Mouse (Mus musculus): ENCODE measurements around the gene Cpeb3.
"Not testable (repeated sequence)": the region's sequence is repeated elsewhere in the genome, so short reads cannot be mapped to it uniquely, and the experiment has no call there.

The Cpeb3 gene

DNA sequence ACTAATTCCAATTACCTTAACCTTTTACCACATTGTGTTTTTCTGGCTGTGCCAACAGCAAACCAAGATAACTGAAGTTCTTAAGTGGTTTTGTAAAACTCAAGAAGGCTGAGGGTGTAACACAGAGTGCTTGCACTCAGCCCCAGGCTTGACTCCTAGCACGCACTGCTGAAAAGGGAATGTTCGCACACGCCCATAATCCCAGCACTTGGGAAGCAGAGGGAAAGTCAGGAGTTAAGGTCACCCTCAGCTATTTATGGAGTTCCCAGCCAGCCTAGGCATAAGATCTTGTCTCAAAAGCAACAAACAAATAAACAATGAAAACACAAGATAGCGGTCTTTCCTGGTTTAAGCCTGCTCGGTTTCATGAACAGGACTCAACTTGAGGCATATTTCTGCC, 63.0 kb downstream of the Cpeb3 start:
- DNase-seq, result no peak

DNA sequence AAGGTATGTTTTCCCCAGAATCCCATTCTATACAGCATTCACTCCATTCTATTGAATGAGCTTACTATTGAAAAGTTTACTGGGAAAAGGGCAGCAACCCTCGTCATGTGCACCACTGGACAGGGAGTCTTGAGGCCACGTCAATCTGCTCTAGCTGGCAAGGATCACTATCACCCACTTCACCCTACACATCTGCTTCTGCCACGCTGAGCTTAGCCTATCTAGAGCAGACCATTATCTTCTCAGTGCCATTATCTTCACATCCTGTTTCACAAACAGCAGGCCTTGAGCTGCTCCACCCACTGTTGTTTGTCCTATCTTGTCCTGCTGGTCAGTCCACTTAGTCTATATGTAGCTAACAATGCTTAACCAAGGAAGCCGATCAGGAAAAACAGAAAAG, 66.8 kb downstream of the Cpeb3 start:
- no peak for DNase-seq

DNA sequence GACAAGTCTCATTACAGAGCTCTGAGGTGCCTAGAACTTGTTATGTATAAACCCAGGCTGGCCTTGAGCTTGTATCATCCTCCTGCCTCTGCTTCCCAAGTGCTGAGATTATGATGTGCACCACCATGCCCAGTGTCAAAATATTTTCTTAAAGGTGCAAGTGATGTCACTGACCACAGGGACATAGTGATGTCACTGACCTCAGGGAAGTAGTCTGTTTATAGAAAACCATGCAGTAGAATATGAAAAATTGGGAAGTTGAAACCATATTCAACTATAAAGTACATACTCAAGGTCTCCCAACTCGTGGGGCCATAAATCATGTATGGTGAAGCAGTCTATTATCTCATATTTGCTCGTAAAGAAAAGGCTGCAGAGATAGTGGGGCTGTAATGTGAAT, 71.3 kb downstream of the Cpeb3 start:
- DNase-seq, result no peak

DNA sequence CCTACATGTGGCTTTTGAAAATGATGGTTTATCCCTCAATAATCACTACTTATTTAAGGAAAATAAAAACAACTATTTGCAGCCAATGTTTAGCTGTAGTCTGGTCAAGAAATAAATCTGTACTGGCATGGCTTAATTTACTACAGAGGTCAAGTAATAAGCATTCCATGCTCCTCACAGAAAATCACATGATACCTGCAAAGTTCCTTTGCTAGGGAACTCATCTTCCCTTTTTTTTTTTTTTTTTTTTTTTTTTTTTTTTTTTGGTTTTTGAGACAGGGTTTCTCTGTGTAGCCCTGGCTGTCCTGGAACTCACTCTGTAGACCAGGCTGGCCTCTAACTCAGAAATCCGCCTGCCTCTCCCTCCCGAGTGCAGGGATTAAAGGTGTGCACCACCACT, 72.9 kb downstream of the Cpeb3 start:
- not testable (repeated sequence) for DNase-seq

DNA sequence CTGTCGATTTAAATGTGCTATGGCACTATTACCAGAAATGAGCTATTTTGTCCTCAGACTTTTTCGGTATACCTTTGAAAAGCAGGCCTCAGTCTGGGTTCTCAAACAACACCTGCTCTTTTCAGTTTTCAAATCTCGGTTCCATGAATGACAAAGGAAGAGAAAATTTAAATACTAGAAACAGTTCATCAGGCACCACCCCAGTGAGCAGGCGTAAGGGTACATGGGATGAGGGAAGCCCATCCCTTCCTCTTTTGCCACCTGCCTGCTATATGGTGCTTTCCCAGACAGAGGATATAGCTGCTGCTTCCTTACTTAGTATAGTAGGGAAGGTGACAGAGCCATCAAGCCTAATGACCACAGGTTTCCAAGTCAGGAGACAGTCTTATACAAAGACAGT, 74.7 kb downstream of the Cpeb3 start:
- no peak for DNase-seq

DNA sequence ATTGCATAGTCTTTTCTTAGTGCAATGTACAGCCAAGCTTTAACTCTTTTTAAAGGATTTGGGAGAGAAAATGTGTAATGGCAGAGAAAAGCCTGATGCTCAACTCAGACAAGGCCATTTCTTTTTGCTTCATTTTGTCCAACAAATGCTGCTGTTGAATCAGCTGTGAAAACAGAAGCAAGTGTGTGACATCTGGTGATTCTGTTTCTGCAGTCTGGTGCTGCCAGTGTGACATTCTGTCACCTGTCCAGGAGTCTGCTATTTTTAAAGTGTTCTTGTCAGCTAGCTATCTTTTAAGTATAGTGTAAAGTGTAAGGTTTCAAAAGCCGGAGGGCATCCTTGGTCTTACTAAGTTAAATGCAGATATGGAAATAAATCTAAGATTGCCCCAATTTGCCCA, 76.7 kb downstream of the Cpeb3 start:
- DNase-seq, result no peak

DNA sequence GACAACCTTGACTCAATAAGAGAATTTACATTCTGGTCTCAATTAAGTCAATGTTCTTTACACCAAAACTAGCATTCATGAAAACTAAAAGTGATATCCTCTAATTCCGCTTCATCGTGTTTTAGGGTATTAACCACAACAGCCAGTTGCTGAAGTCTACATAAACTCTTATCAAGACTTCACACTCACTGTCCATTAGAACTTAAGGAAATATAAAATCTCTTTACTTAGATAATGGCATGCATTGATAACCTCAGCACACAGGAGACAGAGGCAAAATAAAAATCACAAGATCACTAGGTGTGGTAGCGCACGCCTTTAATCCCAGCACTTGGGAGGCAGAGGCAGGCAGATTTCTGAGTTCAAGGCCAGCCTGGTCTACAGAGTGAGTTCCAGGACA, 79.9 kb downstream of the Cpeb3 start:
- DNase-seq, result no peak

DNA sequence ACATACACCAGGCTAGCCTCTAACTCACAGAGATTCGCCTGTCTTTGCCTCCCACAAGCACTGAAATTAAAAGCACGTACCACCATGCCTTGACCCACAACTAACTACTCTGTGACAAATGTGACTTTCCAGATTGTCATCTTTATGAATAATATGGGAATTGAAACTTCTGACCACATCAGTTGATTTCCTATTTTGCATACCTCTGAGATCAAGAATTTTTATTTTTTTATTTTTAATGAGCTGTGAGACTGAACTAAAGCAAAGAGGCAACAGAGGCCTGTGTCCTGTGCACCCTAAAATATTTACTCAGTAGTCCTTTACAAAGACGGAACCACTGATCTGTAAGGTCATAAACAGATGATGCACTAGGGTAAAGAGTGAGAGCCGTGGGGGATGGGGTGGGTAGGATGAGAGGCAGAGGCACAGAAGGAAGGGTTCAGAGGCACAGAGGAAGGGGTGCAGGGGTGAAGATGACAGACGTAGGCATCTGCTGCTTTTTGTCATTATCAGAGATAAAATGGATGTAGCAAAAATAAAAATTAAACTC, 81.3 kb downstream of the Cpeb3 start:
- no peak for DNase-seq

DNA sequence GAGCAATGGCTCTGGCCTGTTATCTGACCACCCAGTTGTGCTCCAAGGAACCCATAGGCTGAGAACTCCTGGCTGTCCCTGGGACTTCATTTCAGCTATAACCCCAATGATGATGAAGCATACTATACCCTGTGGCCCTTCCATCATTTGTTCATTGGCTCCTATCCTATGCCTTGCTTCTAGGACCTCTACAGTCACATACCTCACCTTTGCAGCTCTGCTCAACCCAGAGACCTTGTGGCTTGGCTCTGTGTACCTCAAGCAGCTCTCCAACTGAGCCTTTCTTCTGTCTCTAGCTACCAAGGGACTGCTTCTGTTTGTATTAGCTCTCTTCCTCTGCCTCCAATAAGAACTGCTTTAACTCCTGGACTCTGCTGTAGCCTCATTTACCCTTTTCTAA, 83.4 kb downstream of the Cpeb3 start:
- DNase-seq, result no peak

DNA sequence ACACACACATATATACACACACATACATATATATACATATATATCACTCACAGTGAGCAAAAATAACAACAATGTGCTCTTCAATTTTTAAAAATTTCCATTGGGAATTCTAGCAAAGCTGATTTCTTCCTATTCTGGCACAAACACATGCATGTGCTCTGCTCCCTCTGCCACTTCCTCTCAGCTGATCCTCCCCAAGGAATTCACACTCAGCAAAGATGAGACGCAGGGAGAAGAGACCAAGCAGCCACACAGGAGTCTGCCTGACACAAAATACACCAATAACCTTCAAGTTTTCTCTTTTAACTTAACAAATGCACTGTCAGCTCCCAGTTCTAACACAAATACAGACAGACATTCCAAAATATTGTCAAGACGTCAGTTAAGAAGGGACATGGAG, 89.1 kb downstream of the Cpeb3 start:
- no peak for DNase-seq

DNA sequence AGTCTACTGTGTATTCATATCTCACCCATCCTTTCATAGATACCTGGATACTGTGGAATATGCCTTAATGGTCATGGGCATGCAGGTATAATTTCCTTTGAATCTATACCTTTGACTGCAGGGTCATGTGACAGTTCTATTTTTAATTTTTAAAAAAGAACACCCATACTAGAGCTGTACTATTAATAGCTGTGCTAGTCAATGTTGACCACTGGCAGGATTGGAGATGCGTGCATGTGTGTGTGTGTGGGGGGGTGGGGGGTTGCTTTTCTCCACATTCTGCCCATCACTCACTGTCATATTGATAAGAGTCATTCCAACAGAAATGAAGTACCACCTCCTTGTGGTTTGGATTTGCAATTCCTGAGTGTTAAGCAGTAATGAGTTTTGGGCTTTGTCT, 92.6 kb downstream of the Cpeb3 start:
- DNase-seq, result no peak

DNA sequence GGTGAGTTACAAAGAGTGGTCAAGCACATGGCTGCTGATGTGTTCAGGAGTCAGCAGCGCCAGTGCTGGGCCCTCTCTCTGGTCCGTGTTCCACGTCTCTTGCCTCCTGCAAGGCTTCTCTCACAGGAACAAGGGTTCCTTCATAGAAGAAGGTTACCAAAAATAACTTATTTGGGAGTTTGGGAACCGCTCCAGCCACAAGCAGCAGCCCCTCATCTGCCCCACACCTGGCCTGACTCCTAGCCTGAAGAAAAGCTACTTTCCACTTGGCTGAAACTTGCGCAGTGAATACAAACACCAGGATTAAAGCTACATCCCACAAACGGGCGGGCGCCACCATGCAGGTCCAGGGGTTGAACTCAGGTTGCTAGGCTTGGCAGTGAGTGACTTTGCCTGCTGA, 93.0 kb downstream of the Cpeb3 start:
- DNase-seq, result no peak

DNA sequence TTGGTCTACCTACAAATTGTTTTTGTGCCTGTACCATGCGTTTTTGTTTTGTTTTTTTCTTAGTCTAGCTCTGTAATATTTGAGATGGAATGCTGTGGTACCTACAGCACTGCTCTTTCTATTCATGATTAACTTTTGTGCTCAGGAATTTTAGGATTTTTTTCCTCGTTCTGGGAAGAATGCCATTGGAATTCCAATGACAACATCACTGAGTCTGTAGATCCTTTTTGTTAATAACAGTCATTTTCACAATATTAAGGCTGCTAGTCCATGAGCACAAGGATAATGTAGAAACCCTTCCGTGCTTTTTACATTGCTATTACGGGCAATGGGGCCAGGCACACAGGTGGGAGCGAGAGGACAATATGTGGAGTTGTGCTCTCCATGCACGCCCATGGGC, 96.6 kb downstream of the Cpeb3 start:
- no peak for DNase-seq

DNA sequence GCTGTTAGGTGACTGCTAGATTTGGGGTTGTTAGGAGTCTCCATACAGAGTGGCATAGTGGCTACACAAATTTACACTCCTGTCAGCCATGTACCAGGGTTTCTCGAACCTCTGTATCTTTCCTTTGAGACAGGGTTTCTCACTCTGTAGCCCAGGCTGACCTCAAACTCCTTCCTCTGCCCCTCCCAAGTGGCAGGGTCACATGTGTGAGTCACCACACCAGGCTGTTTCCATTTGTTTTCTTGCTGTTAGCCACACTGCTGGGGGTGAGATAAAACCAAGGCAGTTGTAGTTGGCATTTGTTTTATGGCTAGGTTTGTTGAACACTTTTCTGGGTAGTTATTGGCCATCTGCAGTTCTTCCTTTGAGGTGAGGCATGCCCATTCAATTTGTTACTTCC, 97.9 kb downstream of the Cpeb3 start:
- no peak for DNase-seq

DNA sequence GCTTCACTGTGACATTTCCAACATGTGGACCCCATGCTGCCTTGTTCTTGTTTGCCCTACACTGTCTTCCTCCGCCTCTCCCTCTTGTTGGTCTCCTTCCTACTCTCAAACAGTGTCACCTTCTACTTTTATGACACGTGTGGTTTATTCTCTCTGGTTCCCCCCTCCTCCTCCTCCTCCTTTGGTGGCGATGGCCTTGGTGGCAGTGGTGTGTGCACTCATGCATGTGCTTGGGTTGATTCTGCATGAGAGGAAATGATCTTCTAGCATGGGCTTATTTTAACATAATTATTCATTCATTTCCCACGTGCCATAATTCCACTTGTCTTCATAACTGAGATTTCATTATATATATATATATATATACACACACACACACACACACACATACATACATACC, 98.5 kb downstream of the Cpeb3 start:
- DNase-seq, result no peak

DNA sequence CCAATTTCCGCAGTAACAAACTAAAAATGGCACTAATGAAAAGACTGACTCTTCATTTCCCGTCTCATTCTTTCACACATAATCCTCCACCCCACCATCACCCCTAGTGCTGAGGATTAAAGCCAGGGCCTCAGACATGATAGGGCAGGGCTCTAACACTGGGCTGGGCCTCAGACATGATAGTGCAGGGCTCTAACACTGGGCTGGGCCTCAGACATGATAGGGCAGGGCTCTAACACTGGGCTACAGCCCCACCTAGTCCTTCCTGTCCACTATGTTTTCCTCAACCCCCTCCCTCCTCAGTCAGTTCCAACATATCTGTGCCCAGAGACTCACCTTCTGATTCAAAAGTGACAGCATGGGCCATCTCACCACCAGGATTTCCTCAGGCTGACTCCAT, 107.7 kb downstream of the Cpeb3 start:
- DNase-seq, result no peak

DNA sequence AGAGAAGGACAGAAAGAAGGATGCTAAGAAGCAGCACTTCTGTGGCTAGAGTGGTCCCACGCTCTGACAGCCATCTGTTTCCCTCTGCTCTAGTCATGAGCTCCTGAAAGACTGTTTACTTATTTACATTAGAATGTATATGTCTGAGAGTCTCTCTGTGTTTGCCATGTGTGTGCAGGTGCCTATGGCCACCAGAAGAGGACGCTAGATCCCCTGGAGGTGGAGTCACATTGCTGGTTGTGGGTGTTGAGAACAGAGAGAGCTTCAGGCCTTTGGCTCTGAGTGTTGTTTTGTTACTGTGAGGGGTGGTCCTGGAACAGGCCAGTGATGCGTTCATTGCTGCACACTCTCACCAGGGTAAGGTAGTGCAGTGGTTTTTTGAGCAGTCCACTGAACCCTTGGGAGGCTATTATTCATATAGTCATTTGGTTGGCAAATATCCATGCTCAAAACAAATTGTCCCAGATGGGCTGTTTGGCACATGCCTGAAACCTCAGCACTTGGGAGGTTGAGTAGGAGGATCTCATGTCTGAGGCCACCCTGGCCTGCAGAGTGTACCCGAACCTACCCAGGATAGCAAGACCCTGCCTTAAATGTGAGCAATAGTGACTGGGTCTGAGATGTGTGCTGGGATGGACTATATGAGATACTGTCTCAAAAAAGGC, 112.6 kb downstream of the Cpeb3 start:
- DNase-seq, result no peak

DNA sequence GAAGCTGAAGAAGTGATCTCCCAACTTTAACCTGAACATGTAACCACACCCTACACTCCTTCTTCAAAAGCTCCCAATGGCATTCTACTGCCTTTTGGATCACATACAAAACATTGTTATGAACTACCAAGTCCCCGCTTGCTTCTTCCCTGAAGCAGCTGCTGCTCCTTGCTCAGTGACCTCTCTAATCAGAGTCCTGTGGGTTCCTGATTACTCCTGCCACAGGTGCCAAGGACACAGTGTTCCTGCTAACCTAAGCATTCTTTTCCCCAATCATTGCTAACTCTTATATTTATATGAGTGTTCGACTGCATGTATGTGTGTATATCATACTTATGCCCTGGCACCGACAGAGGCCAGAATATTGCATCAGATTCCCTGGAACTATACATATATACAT, 115.2 kb downstream of the Cpeb3 start:
- no peak for DNase-seq

DNA sequence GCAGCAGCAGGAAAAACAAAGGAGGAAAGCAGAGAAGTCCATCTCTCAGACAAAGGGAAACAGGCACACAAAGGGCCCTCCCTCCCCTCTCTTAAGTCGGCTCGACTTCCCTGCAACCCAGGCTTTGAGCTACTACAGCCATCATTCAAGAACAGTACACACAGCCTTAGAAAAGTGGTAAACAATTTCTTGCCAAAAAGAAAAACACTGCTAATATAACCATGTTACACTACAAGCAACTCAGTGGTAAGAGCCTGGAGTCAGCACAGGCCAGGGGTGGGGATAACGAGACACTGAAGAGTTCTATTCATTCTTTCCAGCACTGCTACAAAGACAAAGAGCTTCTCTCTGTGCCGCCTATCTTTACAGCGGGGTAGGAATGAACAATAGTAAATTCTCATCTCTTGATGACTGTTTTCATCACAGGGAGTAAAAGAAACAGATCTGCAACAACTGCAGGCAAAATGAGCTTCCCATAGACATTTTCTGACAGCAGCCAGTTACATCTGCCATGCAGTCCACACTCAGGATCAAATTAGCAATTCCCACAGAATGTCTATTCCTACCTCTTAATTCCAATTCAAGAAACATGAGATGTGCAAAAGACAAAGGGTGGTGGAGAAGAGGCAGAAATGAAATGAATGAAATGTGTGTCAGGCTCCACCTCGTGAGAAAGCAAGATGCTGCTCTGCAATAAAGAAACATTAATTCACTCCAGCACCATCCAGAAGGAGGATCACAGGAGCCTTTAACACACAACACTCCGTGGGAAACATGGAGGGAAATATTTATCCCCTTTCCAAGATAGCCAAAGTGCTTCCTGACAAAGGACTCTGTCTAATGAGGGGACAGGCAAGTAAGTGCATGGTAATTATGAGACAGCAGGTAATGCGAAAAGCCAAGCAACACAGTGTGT, 118.0 kb downstream of the Cpeb3 start:
- DNase-seq, result no peak

DNA sequence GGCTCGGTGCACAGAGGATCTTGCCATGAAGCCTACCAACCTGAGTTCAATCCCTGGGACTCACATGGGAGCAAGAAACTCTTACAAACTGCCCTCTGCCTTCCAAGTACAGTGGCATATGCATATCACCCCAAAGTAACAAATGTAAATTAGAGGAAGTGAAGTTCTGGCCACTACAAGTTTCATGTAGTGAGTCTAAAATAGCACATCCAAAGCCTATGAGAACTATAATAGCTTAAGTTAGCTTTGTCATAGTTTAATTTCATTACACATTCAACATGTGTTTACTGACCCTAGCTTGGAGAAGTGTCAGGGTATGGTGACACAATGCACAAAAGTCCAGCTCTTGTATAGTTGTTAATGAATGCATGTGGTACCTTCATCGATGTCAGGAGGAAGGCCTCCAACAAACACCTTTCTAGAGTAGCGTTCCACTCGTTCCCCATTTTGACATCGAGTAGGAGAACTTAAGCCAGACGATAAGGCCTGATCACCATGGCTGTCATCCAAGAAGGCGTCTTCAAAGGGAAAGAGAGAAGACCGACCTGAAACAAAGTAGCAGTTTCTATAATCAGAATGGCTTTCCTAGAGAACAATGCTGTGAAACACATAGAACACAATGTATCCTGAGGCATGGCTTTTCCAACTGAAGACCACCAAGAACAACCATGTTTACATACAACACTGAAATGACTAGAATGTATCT, 120.2 kb downstream of the Cpeb3 start:
- no peak for DNase-seq

DNA sequence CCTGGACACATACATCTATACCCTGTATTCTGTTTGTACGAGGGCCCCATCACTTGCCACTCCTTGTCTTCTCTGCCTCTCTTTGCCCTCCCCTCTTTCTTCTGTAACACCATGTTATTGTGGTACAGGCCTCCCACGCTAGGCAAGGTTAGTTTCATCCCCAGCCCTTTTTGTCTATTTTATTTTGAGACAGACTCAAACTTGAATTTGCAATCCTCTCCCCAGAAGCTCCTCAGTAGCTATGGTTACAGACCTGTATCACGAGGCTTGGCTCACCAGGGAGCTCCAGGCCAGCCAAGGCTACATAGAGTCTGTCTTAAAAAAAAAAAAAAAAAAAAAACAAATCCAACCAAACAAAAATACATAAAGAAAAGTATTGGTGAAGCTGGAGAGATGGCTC, 123.9 kb downstream of the Cpeb3 start:
- no peak for DNase-seq

DNA sequence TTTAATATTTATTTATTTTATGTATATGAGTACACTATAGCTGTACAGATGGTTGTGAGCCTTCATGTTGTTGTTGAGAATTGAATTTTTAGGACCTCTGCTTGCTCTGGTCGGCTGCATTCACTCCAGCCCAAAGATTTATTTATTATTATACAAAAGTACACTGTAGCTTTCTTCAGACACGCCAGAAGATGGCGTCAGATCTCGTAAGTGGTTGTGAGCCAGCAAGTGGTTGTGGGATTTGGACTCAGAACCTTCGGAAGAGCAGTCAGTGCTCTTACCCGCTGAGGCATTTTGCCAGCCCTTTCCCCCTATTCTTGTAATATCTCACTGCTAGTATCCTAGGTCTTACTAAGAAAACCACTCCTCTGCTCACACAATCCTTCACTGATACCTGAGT, 126.9 kb downstream of the Cpeb3 start:
- DNase-seq, result no peak

DNA sequence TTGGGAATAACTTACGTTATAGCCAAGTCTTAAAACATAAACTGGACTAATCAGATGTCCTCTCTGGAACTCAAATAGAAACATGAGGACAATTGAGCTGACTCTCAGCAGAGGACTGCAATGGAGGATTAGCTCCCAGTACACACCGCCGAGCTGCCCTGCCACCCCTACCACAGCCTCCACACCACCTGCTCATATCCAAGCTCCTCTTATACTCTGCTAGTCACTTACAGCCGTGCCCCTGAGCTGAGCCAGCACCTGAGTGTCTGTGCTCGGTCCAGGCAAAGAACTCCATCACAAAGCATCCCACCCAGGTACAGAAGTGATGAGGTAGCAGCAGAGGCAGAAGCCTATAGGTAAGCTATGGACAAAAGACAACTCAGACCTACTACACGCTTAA, 129.2 kb downstream of the Cpeb3 start:
- DNase-seq, result no peak

DNA sequence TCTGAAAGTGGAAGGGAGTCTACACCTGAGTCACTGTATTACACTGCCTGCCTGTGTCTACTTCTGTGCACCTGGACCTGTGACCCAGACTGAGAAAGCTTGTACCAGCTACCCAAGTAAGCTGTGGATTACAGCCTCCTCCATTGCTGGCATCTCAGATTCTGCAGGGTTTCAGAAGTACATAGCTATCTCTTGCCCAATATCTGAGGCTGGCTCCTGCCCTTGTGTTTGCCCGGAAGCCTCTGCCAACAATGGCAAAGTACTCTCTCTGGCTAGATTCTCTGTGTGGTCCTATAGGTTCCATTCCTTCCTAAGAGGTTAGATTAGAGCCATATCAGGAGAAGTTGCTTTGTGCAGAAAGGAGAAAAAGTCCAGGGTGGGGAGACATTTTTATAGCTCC, 129.8 kb downstream of the Cpeb3 start:
- DNase-seq, result no peak
